Mouse (Mus musculus): ENCODE measurements around the gene Bcl2a1d.
"Not testable (repeated sequence)": the region's sequence is repeated elsewhere in the genome, so short reads cannot be mapped to it uniquely, and the experiment has no call there.

Gene Bcl2a1d

DNA sequence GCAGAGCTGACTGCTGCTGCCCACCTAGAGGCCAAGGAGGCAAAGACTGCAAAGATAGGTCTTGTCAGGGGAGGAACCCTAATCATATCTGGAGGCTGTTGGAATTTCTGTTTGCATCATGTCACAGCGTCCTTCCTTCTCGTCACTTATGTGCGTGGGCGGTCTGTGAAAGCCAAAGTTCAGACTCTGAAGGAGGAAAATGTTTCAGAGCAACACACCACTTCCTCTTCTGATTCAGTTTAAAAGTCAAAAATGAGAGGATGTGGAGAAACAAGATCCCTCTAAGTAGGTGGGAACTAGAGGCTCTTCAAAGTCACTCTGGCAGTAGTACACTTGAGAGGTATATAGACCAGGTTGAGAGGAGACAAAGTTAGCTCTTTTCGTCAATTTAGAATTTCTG is at the start of gene Bcl2a1d:
Gene Bcl2a1d (minus strand): TSS at position 187 of the 400 bp plus-strand sequence.
- DNase-seq (ENCODE audit: low spot score in 2 of 2): not testable (repeated sequence)

DNA sequence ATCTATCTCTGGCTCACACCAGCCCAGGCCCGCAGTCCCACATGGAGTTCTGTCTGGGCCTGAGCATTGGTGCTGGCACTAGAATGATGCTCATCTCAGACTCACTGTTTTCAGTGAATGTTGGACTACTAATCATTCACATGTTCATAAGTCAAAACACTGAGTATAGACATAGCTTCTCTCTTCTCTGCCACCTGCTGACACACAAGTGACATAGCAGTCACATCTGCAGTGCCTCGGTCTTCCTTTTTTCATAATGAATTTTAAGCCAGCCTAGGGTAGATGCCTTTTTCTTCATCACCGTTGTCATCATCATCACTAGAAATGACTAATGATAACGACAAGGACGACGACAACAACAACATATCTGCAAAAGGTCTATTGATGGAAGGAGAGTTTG is 38.5 kb upstream of the Bcl2a1d start:
- not testable (repeated sequence) for DNase-seq (ENCODE audit: low spot score in 2 of 2)

DNA sequence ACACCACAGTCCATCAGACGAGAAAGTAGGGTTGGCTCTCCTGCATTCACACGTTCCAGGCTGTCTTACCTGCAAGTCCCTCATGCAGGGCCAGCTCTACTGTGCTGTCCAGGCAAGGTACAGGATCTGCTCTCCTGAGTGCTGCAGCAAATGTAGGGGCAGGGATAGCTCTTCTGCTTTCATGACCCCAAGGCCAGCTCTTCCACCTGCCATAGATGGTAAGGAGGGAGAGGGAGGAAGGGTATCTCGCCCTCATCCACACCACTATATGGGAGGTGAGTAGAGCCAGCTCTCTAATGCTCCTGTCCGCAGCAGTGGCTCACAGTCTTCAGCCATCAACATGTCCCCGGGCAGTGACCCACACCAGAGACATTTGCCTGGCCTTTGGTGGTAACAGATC is 37.8 kb upstream of the Bcl2a1d start:
- not testable (repeated sequence) for DNase-seq (ENCODE audit: low spot score in 2 of 2)

DNA sequence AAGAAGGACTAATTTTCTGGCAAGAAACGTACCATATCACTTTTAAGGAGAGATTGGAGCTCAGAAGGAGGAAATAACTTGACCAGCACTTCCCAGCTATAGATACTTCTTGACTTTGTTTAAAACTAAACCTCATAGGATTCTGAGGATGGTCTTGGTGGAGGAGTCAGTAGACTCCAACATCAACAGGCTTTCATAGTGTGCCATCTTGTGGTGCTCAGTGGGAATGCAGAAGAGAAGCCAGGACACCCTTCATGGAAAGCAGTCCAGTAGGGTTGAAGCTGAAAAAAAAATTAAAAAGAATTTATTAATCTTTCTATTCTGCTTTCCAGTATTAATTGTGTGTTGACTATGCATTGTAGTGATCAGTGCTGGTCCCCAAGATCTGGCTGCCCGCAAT is 15.0 kb upstream of the Bcl2a1d start:
- not testable (repeated sequence) for DNase-seq (ENCODE audit: low spot score in 2 of 2)

DNA sequence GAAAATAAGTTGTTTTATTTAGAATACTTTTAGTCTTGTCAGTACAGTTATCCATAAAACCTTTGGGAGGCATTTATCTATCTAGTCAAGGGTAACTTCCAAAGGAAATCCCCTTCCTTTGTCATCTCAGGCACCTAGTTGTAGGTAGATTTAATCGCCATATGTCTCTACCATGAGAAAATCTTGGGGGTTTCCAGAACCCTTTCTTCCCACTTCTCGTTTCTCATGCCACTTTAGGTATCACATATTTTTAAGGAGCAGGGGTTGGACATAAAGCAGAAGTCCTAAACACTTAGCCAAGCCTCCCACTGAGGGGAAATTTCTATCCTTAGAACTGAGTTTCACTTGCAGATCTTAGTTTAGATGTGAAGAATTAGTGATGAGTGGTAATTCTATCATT is 14.3 kb upstream of the Bcl2a1d start:
- DNase-seq (ENCODE audit: low spot score in 2 of 2): not testable (repeated sequence)

DNA sequence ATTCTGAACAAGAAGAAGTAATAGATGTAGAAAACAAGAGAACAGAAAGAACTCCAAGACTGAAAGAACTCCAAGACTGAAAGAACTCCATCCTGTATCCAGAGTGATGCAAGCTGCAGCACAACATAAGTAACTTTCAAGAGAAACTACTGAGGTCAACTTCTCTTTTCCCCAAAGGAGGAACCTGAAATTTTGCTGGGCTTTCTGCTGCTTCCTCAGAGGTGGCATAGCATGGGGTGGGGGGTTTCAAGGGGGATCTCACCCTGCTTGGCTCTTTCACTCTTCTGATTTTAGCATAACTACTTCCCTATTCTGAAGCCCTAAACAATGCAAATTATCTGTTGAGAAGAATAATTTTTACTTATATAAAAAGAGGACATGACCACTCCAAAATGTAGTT is 3.6 kb upstream of the Bcl2a1d start:
- not testable (repeated sequence) for DNase-seq (ENCODE audit: low spot score in 2 of 2)

DNA sequence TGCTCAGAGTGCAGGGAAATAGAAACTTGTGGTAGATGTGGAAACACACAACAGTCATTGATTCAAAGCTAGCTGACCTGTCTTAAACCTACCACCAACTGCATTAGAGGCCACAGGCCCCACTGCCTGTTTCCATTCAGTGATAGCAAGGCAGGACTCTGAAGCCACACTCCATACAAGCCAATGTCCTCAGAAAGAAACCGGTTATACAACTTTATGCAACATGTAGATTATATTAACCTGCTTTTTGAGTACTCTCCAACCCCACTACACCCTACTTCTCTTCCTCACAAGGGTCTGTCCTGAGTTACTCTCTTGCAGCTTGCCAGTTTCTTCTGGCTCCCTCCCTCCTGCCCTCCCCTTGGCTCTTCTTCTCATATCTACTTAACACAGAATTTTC is 1.5 kb upstream of the Bcl2a1d start:
- DNase-seq (ENCODE audit: low spot score in 2 of 2): not testable (repeated sequence)

DNA sequence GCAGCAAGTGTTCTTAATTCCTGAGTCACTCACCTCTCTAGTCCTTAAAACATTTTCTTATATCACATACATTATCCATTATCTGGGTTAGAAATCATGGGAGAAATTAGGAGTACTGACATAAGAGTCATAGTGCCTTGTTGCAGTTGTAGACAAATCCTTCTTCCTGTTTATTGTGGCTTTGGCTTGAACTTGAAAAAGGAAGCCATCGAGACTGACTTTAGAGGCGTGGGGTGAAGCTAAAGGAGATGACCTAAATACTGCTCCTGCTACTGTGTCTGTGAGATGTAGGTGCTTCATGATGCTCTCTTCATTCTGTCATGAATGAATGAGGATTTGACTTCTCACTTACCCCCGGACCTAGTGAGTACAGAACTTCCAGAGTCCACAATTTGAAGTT is 620 bp upstream of the Bcl2a1d start:
- DNase-seq (ENCODE audit: low spot score in 2 of 2): not testable (repeated sequence)

DNA sequence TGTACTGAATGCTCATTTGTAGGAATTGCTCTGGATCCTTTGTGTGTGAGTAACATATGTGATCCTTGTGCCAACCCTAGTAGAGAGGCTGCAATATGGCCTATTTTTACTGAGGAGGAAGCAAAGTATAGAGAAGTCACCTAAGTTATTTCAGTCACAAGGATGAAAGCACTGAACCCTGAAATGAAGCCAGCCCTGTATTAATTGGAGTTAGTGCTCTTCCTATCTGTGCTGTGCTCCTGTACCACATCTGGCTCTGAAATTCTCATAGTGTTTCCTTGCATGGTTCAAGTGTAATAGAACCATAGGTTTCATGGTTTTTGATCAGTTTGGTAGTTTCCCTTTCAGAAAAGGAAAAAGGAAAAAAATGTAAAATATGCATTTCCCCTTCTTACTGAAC is 3.4 kb downstream of the Bcl2a1d start:
- not testable (repeated sequence) for DNase-seq (ENCODE audit: low spot score in 2 of 2)

DNA sequence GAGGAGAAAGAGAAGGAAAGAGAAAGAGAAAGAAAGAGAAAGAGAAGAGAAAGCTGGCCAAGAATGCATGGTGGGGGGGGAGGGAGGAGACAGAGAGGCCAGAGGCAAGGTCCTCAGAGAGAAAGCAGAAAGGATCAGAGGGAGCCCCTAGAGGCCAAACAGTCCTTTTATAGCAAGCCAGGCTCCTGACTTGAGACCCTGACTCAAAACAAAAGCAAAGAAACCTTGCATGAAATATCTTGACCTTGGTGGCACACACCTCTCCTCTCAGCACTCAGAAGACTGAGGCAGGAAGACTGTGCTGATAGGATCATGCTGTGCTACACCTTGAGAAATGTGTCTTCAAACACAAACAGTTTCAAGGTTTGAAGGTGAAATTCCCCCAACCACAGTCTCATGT is 10.1 kb downstream of the Bcl2a1d start:
- not testable (repeated sequence) for DNase-seq (ENCODE audit: low spot score in 2 of 2)

DNA sequence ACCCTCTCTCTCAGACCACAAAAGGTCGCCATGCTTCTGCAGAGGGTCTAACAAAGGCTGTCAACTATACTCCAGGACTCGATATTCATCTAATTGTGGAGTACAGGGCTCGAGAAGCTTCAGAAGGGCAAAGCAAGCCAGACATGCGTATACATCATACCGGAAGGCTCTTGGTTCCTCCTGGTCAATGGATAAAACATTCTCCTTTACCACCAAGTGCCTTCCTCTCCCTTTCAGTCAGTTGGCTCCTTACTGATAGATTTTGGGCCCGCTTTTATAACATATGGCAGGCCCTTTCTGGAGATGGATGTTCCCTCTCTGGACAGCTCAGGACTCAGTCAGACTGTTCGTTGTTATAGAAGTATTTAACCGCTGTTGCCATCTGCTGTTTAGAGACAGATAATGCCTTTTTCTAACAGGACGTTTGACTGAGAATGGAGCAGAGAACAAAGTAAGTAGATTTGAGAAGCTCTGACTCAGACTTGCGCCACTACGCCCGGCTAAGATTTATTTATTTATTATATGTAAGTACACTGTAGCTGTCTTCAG is 11.7 kb downstream of the Bcl2a1d start, which contains the start of gene Mthfsl:
Gene Mthfsl (minus strand): TSS at position 308 of the 549 bp plus-strand sequence.
- peak in 1 of 2 experiments; percentile 16 for DNase-seq (ENCODE audit: low spot score in 2 of 2)

DNA sequence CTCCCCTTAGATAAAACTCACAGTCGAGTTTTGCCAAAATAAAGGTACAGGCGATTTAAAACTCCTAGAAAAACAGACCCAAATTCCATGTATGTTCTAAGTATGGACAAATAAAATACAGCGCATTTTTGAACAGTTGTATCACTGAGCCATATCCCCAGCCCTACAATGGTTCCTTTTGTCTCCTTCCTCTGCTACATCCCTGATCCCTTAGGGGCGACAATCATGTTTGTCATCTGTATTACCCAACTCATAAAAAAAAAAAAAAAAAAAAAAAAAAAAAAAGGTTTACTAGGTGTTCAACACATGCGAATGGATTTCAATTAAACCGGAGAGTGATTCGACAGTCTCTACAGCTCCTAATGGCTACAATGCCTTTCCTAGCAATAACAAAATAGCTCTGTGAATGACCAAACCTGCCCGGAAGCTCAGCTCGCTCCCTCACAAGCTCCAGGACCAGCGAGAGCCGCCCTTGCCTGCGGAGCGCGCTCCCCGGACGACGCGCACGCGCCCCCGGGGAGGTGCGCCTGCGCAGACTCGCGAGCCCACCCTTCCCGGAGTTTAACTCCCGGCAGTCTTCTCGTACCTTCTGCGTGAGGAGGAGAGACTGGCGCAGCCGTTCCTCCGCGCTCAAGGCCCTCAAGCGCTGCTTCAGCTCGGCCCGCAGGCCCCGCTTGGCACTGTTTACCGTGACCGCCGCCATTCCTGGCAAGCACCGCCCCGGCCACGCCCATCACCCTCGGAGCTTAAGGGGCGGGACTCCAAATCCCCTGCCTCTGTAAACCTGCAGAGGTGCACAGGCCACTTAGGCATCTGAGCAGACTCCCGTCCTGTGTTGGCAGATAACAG is 12.4 kb downstream of the Bcl2a1d start:
- peak in 1 of 2 experiments; percentile 21 for DNase-seq (ENCODE audit: low spot score in 2 of 2)

DNA sequence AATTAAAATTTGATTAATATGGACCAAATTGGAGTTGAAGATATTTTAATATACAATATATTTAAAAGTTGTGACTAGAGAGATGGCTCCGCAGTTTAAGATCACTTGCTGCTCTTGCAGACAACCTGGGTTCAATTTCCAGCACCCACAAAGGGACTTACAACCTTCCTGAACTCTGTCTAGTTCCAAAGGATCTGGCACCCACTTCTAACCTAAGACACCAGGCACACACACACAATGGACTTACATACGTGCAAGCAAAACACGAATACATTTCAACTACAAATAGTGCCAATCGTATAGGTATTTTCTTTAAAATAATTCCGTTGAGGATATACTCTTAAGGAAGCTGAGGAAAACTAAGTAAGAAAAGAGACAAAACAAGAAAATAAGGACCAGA is 13.1 kb downstream of the Bcl2a1d start:
- not testable (repeated sequence) for DNase-seq (ENCODE audit: low spot score in 2 of 2)

DNA sequence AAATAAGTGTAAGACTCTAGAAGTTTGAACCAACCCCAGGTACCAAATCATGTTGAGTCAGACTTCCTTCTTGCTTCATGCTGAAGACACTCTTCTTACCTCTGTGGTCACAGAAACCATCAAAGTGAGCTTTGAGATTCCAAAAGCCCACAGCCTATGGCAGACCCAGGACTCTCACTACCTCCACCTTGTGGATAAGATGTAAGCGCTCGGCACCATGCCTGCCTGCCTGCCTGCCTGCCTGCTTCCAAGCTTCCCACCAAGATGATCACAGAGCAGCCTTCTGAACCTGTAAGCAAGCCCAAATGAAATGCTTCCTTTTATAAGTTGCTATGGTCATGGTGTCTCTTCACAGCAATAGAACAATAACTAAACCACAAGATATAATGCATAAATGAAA is 13.6 kb downstream of the Bcl2a1d start:
- DNase-seq (ENCODE audit: low spot score in 2 of 2): not testable (repeated sequence)

DNA sequence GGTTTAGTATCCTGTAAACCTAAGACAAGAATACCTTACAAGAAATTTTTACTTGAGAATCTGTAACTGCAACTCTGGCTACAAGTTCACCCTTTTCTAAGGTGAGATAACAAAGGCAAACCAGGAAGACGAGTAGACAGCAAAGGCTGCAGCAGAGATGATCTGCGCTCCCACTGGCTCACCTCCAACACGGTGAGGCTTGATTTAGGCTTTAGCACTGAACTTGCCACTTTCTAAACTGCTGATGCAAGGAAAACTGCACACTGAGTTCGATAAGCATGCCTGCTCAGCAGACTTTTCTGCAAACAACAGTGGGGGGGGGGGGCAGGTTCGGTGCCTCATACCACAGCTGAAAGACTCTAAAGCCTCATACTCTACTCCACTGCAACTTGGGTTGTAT is 17.2 kb downstream of the Bcl2a1d start:
- not testable (repeated sequence) for DNase-seq (ENCODE audit: low spot score in 2 of 2)

DNA sequence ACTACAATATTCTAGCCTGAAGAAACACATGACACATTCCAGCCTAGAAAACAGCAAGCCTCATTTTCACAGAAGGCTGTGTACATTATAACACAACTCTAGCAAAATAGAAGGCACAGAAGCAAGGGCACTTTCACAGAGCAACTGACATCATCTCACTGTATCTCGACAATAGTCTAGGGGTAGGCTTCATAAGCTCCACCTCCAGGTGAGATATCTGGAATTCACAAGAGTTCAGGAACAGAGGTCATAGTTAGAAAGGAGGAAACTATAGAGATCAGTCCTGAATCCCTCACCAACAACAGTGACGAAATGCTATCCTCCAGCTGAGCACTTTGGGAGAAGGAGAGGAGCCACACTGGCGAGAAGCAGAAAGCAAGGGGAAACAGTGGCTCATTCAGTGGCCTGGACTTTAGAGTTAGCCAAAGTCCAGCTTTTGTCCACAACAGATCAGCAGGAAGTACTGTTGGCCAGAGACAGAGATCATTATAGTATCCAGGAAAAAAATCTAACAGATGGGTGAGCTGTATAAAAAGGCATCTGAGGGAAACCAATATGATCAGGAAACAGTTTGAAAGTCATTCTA is 19.5 kb downstream of the Bcl2a1d start:
- DNase-seq (ENCODE audit: low spot score in 2 of 2): not testable (repeated sequence)

DNA sequence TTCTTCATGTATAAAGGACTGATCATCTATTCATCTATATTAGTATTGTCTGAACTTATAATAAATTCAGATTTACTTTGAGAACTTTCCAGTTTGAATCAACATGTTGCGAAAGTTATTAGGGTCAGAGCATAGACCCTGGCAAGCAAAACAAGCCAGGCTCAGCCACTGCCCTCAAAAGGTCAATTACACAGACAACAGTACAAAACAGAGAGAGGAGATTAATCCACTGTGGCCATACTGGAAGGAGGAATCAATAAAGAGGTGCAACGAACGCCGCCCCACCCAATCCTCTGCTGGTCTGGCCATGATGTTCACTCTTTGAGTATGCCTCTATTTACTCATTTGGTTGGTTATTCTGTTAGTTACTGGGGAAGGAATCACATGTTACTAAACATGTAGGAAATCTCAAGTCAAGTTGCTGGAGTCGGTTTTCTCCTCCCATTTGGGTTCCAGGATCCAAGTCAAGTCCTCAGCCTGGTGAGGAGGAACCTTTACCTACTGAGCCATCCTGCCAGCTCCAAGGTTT is 20.7 kb downstream of the Bcl2a1d start:
- not testable (repeated sequence) for DNase-seq (ENCODE audit: low spot score in 2 of 2)

DNA sequence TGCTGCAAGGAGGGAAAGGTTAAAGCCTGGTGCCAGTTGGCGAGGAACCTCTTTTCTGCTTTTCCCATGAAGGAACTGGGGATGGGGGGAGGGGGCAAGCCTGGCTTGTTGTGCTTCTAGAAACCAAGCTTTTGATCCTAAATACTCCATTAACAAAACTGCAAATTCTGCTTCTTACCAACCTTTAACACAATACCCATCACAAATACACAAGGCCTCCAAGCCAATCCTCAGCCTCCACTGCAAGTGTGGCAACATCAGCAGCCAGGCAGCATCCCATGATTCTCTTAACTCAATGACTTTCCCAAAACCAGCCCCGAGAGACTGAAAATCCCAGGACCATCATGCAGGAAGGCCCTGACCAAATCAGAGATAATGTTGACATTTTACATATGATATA is 21.3 kb downstream of the Bcl2a1d start:
- not testable (repeated sequence) for DNase-seq (ENCODE audit: low spot score in 2 of 2)

DNA sequence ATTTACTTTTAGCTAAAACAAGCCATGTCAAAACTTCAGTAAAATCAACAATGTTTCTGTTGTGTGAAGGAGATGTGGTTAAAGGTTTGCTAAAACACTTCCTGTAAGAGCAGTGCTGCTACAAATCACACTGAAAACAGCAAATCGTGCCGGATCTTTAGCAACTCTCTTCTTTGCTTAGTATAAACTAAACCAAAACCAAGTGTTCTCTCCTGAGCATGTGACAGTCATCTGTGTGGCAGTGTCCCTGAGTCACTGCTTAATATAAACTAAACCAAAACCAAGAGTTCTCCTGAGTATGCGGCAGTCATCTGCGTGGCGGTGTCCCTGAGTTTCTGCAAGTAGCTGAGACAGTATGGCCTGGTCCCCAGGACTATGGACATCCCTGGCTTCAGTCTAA is 21.9 kb downstream of the Bcl2a1d start:
- DNase-seq (ENCODE audit: low spot score in 2 of 2): not testable (repeated sequence)

DNA sequence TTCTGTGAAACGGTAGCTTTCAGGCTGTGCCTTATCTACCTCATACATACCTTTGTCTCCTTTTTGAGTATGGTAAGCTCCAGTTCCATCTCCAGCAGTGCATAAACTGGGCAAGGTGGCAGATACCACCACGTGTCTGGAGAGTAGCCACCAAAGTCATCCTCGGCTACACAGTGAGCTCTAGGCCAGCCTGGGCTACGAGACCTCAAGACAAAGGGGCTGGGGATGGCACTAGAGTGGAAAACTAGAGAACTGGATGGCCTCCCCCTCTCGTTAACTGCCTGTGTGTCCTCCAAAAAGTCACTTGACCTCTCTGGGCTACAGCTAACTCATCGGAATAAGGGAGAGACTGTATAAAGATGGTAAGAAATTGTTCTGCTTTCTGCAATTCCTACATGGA is 22.4 kb downstream of the Bcl2a1d start:
- no peak for DNase-seq (ENCODE audit: low spot score in 2 of 2)

DNA sequence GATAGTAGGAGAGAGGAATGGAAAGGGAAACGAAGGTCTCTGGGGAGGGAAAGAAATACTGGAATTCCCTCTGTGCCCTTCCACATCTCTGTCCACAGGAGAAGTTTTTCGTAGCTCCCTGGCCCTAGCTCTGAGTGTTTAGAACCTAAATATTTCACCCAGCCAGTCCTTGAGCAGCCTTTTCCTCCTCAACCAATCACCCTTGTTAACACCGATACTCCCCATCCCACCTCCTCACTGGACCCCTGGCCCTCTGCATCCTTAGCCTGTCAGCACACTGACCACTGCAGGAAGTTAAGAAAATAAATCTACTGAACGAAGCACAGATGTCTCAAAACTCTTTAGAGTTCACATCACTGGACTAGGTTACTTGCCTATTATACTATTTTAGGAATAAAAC is 25.0 kb downstream of the Bcl2a1d start:
- no peak for DNase-seq (ENCODE audit: low spot score in 2 of 2)

DNA sequence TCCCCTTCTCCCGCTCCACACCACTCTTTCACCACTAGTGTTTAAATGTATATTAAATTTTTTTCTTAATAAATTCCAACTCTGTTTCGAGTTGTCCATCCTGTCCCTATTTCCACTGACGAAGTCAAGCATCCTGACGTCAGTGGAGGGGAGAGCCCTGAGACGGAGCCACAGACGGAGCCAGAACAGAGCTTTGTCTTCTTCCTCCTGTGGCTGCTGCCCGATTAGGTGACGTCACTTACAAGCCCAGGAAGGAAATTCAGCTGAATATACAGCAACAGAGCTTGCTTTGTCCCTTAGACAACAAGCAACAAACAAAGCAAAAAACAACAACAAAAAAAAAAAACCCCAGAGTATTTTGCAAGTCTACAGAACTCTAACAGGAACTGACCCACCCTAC is 26.6 kb downstream of the Bcl2a1d start:
- not testable (repeated sequence) for DNase-seq (ENCODE audit: low spot score in 2 of 2)

Data from right cerebral cortex, postnatal 36 days (tissue).